Mouse (Mus musculus) layer of hippocampus, postnatal 14 days (tissue): ENCODE results near the gene Tesc. TPM values are rescaled to one million over a fixed set of nuclear protein-coding genes. Genes with fewer than 3 reads are reported as not detected.
A peak's percentile ranks its signal among the peaks of the same experiment; 100 is the strongest.

Source experiments
- DNase-seq, 2 experiments: peaks; one replicate each; pipeline ENCODE4 v3.0.0; 2021 to 2022; ENCODE audit warnings: low spot score in 2 of 2, mixed read lengths in 1 of 2
- total RNA-seq, 2 experiments: library from RNA; stranded (reverse); gene quantifications; 2 replicates each; pipeline ENCODE4 v1.2.3; 2021

The Tesc gene
- total RNA-seq, 2 experiments from 2014 or later = 70.1 to 74.1 TPM

GRCm38 (mm10) chr5:118099069-118099869, 71.7 kb downstream of the Tesc start:
- DNase-seq = no peak

- no peak for DNase-seq
These were observed 72.4 kb downstream of the Tesc start for GRCm38 (mm10) chr5:118099870-118100478.

GRCm38 (mm10) chr5:118105536-118105935, 78.0 kb downstream of the Tesc start:
- DNase-seq = no peak

GRCm38 (mm10) chr5:118106667-118107066, 79.1 kb downstream of the Tesc start:
- DNase-seq = no peak

GRCm38 (mm10) chr5:118108124-118108793, 80.7 kb downstream of the Tesc start:
- peak; percentile 70 to 87 for DNase-seq

- no peak for DNase-seq
These were observed 81.4 kb downstream of the Tesc start for GRCm38 (mm10) chr5:118108794-118109440.

Other genes with a start within 250 kb of the Tesc start
- gene Nos1, start 246.7 kb upstream of the Tesc start, total RNA-seq = 10 to 100 TPM; 28.6 to 32.0 TPM
- 100 to 1,000 TPM; 123 to 135 TPM for gene Fbxo21, start 51.0 kb upstream of the Tesc start, total RNA-seq
- gene Fbxw8, start 127.7 kb downstream of the Tesc start, total RNA-seq = 10 to 100 TPM; 40.4 to 41.7 TPM
- gene Hrk, start 136.9 kb downstream of the Tesc start, total RNA-seq = 10 to 100 TPM; 35.7 to 36.7 TPM
- gene Rnft2, start 217.4 kb downstream of the Tesc start, total RNA-seq = 10 to 100 TPM; 84.9 to 92.1 TPM
- 10 to 100 TPM; 15.1 to 15.9 TPM for gene 2410131K14Rik, start 217.5 kb downstream of the Tesc start, total RNA-seq